Mouse (Mus musculus) heart, embryonic 15.5 days (tissue): ENCODE data around the gene Flvcr1. TPM values are rescaled to one million over a fixed set of nuclear protein-coding genes. Genes with fewer than 3 reads are reported as not detected.

Experiments used
- ATAC-seq: fragments of 200-750 bp; cut with Nextera tagmentation; replicated peaks from 2 replicates; pipeline ENCODE4 v1.8.0; 2017; ENCODE audit warnings: low read depth, moderate TSS enrichment; ENCODE audit not compliant: insufficient number of reproducible peaks, insufficient read depth, low FRiP score
- H3K27ac ChIP-seq: fragments of 300-500 bp; sonication (generic); 2 replicates; pipeline ENCODE4 v1.5.1; 2015; ENCODE audit warnings: mild to moderate bottlenecking, inconsistent platforms
- H3K27me3 ChIP-seq: fragments of 300-500 bp; sonication (generic); 2 replicates; pipeline ENCODE4 v1.6.1; 2015; ENCODE audit warnings: inconsistent platforms
- H3K36me3 ChIP-seq: fragments of 300-500 bp; sonication (generic); 2 replicates; pipeline ENCODE4 v1.6.1; 2015; ENCODE audit warnings: mild to moderate bottlenecking, inconsistent platforms
- H3K4me1 ChIP-seq: fragments of 300-500 bp; sonication (generic); replicated peaks from 2 replicates; pipeline ENCODE4 v1.6.1; 2015; ENCODE audit warnings: inconsistent platforms
- H3K4me2 ChIP-seq: fragments of 300-500 bp; sonication (generic); 2 replicates; pipeline ENCODE4 v1.6.1; 2015; ENCODE audit warnings: inconsistent platforms, mild to moderate bottlenecking, moderate library complexity
- H3K4me3 ChIP-seq: fragments of 300-500 bp; sonication (generic); 2 replicates; pipeline ENCODE4 v1.5.1; 2015; ENCODE audit warnings: mild to moderate bottlenecking, inconsistent platforms
- H3K9ac ChIP-seq: fragments of 300-500 bp; sonication (generic); 2 replicates; pipeline ENCODE4 v1.6.1; 2015; ENCODE audit warnings: mild to moderate bottlenecking, inconsistent platforms
- H3K9me3 ChIP-seq: fragments of 300-500 bp; sonication (generic); replicated peaks from 2 replicates; pipeline ENCODE4 v1.6.1; 2016; ENCODE audit warnings: inconsistent platforms
- WGBS: fragments of 180-500 bp; shearing (Covaris S2); methylation state at CpG from one replicate; pipeline ENCODE4 v1.1.7; 2015; ENCODE audit warnings: mixed read lengths; 5-methylcytosine and 5-hydroxymethylcytosine counted together
- polyA plus RNA-seq: library from polyadenylated mRNA; unstranded; fragments of >200 nt; fragmentation: Nextera tagmentation; extraction: Ambion mirVana; gene quantifications from 2 replicates; pipeline ENCODE4 v1.2.1, GENCODE M21; 2015

Flvcr1 gene
- polyA plus RNA-seq, 1 experiment from 2014 or later = 2.6 TPM

GRCm38 (mm10) chr1:190958821-190959220, 67.1 kb downstream of the Flvcr1 start:
- Histone ChIP-seq H3K27ac (peak overlapping the region; percentile 41), H3K27me3 (no peaks in the 10 kb centered on the region), H3K36me3 (peaks cover 53% of the 10 kb centered on the region), H3K4me1 (peaks cover 27% of the 10 kb centered on the region), H3K9me3 (no peaks in the 10 kb centered on the region), H3K4me2 (no peak overlapping the region), H3K4me3 (no peak overlapping the region), H3K9ac (no peak overlapping the region)
- 31% methylated on average over 5 of the region's 5 CpGs for WGBS
- no peak; the same call in 1 of the 2 replicates for ATAC-seq

Other genes starting within 250 kb of the Flvcr1 start
- gene Rps6kc1, start 114.4 kb downstream of the Flvcr1 start, polyA plus RNA-seq = 8.8 and 11.9 TPM in 2 replicates
- 29.3 and 30.1 TPM in 2 replicates for gene Angel2, start 101.0 kb downstream of the Flvcr1 start, polyA plus RNA-seq
- gene Vash2, start 46.9 kb downstream of the Flvcr1 start, polyA plus RNA-seq = 44.5 and 45.9 TPM in 2 replicates
- gene Spata45, start 10.5 kb upstream of the Flvcr1 start, polyA plus RNA-seq = not detected in 2 replicates
- gene Tatdn3, start 36.8 kb upstream of the Flvcr1 start, polyA plus RNA-seq = 16.9 and 20.2 TPM in 2 replicates
- gene Nsl1, start 36.9 kb upstream of the Flvcr1 start, polyA plus RNA-seq = 9.9 and 14.1 TPM in 2 replicates
- gene Batf3, start 71.7 kb upstream of the Flvcr1 start, polyA plus RNA-seq = 2.0 and 3.8 TPM in 2 replicates
- not detected in 2 replicates for gene Fam71a, start 138.7 kb upstream of the Flvcr1 start, polyA plus RNA-seq
- gene Atf3, start 191.9 kb upstream of the Flvcr1 start, polyA plus RNA-seq = 14.0 and 14.3 TPM in 2 replicates